Mouse (Mus musculus): Measurements from ENCODE around the gene Ephb1. TPM values are rescaled to one million over a fixed set of nuclear protein-coding genes. Genes with fewer than 3 reads are reported as not detected.
A peak's percentile ranks its signal among the peaks of the same experiment; 100 is the strongest.

Ephb1 gene
- polyA plus RNA-seq, 1 experiment from 2014 or later = 18.8 TPM

GRCm38 (mm10) chr9:102371036-102371770 lies 16.7 kb upstream of the Ephb1 start:
- Histone ChIP-seq H3K27ac (ENCODE audit: low read depth, low read length) (no peak overlapping the region), H3K9me3 (ENCODE audit: control insufficient read depth, low read length) (no peaks in the 10 kb centered on the region), H3K27me3 (ENCODE audit: control insufficient read depth, insufficient read depth, low read length) (no peaks in the 10 kb centered on the region), H3K4me1 (ENCODE audit: control insufficient read depth, insufficient read depth, low read length) (no peaks in the 10 kb centered on the region), H3K9ac (ENCODE audit: low read length) (no peak overlapping the region), H3K4me3 (ENCODE audit: low read depth, low read length) (no peak overlapping the region), H3K4me2 (no peak overlapping the region), H3K36me3 (ENCODE audit: control insufficient read depth, insufficient read depth, low read length) (no peaks in the 10 kb centered on the region)
- DNase-seq (ENCODE audit: low spot score, missing footprints) (peak; percentile 82), ATAC-seq (ENCODE audit: low FRiP score) (no peak)
- 54% methylated on average over 14 of the region's 14 CpGs for WGBS

- Histone ChIP-seq H3K4me3 (ENCODE audit: low read depth, low read length) (no peak overlapping the region), H3K27me3 (ENCODE audit: control insufficient read depth, insufficient read depth, low read length) (no peaks in the 10 kb centered on the region), H3K9me3 (ENCODE audit: control insufficient read depth, low read length) (no peaks in the 10 kb centered on the region), H3K27ac (ENCODE audit: low read depth, low read length) (no peak overlapping the region), H3K4me1 (ENCODE audit: control insufficient read depth, insufficient read depth, low read length) (no peaks in the 10 kb centered on the region), H3K36me3 (ENCODE audit: control insufficient read depth, insufficient read depth, low read length) (no peaks in the 10 kb centered on the region), H3K9ac (ENCODE audit: low read length) (no peak overlapping the region), H3K4me2 (no peak overlapping the region)
- no peak for ATAC-seq (ENCODE audit: low FRiP score)
- 64% methylated on average over 8 of the region's 8 CpGs for WGBS
- peak; percentile 81 for DNase-seq (ENCODE audit: low spot score, missing footprints)
These were observed 15.6 kb upstream of the Ephb1 start for GRCm38 (mm10) chr9:102370141-102370540.

GRCm38 (mm10) chr9:102369141-102369540 lies 14.6 kb upstream of the Ephb1 start:
- WGBS = 74% methylated on average over 3 of the region's 3 CpGs

GRCm38 (mm10) chr9:102367796-102368195 lies 13.3 kb upstream of the Ephb1 start:
- no peak for ATAC-seq (ENCODE audit: low FRiP score)
- DNase-seq (ENCODE audit: low spot score, missing footprints) = peak; percentile 65
- Histone ChIP-seq H3K4me3 (ENCODE audit: low read depth, low read length) (no peak overlapping the region), H3K9me3 (ENCODE audit: control insufficient read depth, low read length) (no peaks in the 10 kb centered on the region), H3K4me2 (no peak overlapping the region), H3K27ac (ENCODE audit: low read depth, low read length) (no peak overlapping the region), H3K36me3 (ENCODE audit: control insufficient read depth, insufficient read depth, low read length) (no peaks in the 10 kb centered on the region), H3K27me3 (ENCODE audit: control insufficient read depth, insufficient read depth, low read length) (no peaks in the 10 kb centered on the region), H3K4me1 (ENCODE audit: control insufficient read depth, insufficient read depth, low read length) (no peaks in the 10 kb centered on the region), H3K9ac (ENCODE audit: low read length) (no peak overlapping the region)
- 90% methylated on average over 2 of the region's 2 CpGs for WGBS

More at GRCm38 (mm10) chr9:102369141-102369540, 14.6 kb upstream of the Ephb1 start:
- no peak overlapping the region for H3K4me3 ChIP-seq (ENCODE audit: low read depth, low read length)
- H3K27me3 ChIP-seq (ENCODE audit: control insufficient read depth, insufficient read depth, low read length) = no peaks in the 10 kb centered on the region
- DNase-seq (ENCODE audit: low spot score, missing footprints) = peak; percentile 69
- no peak overlapping the region for H3K4me2 ChIP-seq
- no peaks in the 10 kb centered on the region for H3K9me3 ChIP-seq (ENCODE audit: control insufficient read depth, low read length)
- H3K9ac ChIP-seq (ENCODE audit: low read length) = no peak overlapping the region
- H3K27ac ChIP-seq (ENCODE audit: low read depth, low read length) = no peak overlapping the region
- no peaks in the 10 kb centered on the region for H3K4me1 ChIP-seq (ENCODE audit: control insufficient read depth, insufficient read depth, low read length)
- ATAC-seq (ENCODE audit: low FRiP score) = no peak
- H3K36me3 ChIP-seq (ENCODE audit: control insufficient read depth, insufficient read depth, low read length) = no peaks in the 10 kb centered on the region

GRCm38 (mm10) chr9:102365536-102365935 lies 11.0 kb upstream of the Ephb1 start:
- H3K9me3 ChIP-seq (ENCODE audit: control insufficient read depth, low read length) = no peaks in the 10 kb centered on the region
- H3K27ac ChIP-seq (ENCODE audit: low read depth, low read length) = no peak overlapping the region
- ATAC-seq (ENCODE audit: low FRiP score) = no peak
- no peaks in the 10 kb centered on the region for H3K36me3 ChIP-seq (ENCODE audit: control insufficient read depth, insufficient read depth, low read length)
- no peaks in the 10 kb centered on the region for H3K27me3 ChIP-seq (ENCODE audit: control insufficient read depth, insufficient read depth, low read length)
- no peak overlapping the region for H3K4me2 ChIP-seq
- 94% methylated on average over 2 of the region's 2 CpGs for WGBS
- H3K9ac ChIP-seq (ENCODE audit: low read length) = no peak overlapping the region
- peak; percentile 56 for DNase-seq (ENCODE audit: low spot score, missing footprints)
- H3K4me3 ChIP-seq (ENCODE audit: low read depth, low read length) = no peak overlapping the region
- no peaks in the 10 kb centered on the region for H3K4me1 ChIP-seq (ENCODE audit: control insufficient read depth, insufficient read depth, low read length)

GRCm38 (mm10) chr9:102359311-102359710 lies 4.8 kb upstream of the Ephb1 start:
- no peak overlapping the region for H3K9ac ChIP-seq (ENCODE audit: low read length)
- H3K27ac ChIP-seq (ENCODE audit: low read depth, low read length) = no peak overlapping the region
- peak; percentile 66 for DNase-seq (ENCODE audit: low spot score, missing footprints)
- no peaks in the 10 kb centered on the region for H3K4me1 ChIP-seq (ENCODE audit: control insufficient read depth, insufficient read depth, low read length)
- peaks cover 8% of the 10 kb centered on the region; the same call in 1 of the 2 replicates for H3K27me3 ChIP-seq (ENCODE audit: control insufficient read depth, insufficient read depth, low read length)
- no peaks in the 10 kb centered on the region for H3K9me3 ChIP-seq (ENCODE audit: control insufficient read depth, low read length)
- 91% methylated on average over 6 of the region's 6 CpGs for WGBS
- no peak for ATAC-seq (ENCODE audit: low FRiP score)
- H3K4me2 ChIP-seq = no peak overlapping the region
- no peaks in the 10 kb centered on the region for H3K36me3 ChIP-seq (ENCODE audit: control insufficient read depth, insufficient read depth, low read length)
- no peak overlapping the region for H3K4me3 ChIP-seq (ENCODE audit: low read depth, low read length)

GRCm38 (mm10) chr9:102358711-102359110 lies 4.2 kb upstream of the Ephb1 start:
- WGBS = 83% methylated on average over 3 of the region's 3 CpGs
- Histone ChIP-seq H3K27ac (ENCODE audit: low read depth, low read length) (no peak overlapping the region), H3K4me3 (ENCODE audit: low read depth, low read length) (no peak overlapping the region), H3K36me3 (ENCODE audit: control insufficient read depth, insufficient read depth, low read length) (no peaks in the 10 kb centered on the region), H3K27me3 (ENCODE audit: control insufficient read depth, insufficient read depth, low read length) (peaks cover 8% of the 10 kb centered on the region; the same call in 1 of the 2 replicates), H3K4me2 (no peak overlapping the region), H3K9ac (ENCODE audit: low read length) (no peak overlapping the region), H3K4me1 (ENCODE audit: control insufficient read depth, insufficient read depth, low read length) (no peaks in the 10 kb centered on the region), H3K9me3 (ENCODE audit: control insufficient read depth, low read length) (no peaks in the 10 kb centered on the region)
- DNase-seq (ENCODE audit: low spot score, missing footprints) (peak; percentile 62), ATAC-seq (ENCODE audit: low FRiP score) (no peak)

GRCm38 (mm10) chr9:102358011-102358410 lies 3.5 kb upstream of the Ephb1 start:
- DNase-seq (ENCODE audit: low spot score, missing footprints) = peak; percentile 37
- H3K27ac ChIP-seq (ENCODE audit: low read depth, low read length) = no peak overlapping the region

GRCm38 (mm10) chr9:102356516-102356915 lies 2.0 kb upstream of the Ephb1 start:
- Histone ChIP-seq H3K4me3 (ENCODE audit: low read depth, low read length) (no peak overlapping the region), H3K27ac (ENCODE audit: low read depth, low read length) (no peak overlapping the region), H3K4me1 (ENCODE audit: control insufficient read depth, insufficient read depth, low read length) (peaks cover 14% of the 10 kb centered on the region), H3K27me3 (ENCODE audit: control insufficient read depth, insufficient read depth, low read length) (peaks cover 17% of the 10 kb centered on the region), H3K9ac (ENCODE audit: low read length) (no peak overlapping the region), H3K36me3 (ENCODE audit: control insufficient read depth, insufficient read depth, low read length) (no peaks in the 10 kb centered on the region), H3K4me2 (no peak overlapping the region), H3K9me3 (ENCODE audit: control insufficient read depth, low read length) (no peaks in the 10 kb centered on the region)
- ATAC-seq (ENCODE audit: low FRiP score) (no peak), DNase-seq (ENCODE audit: low spot score, missing footprints) (peak; percentile 56)
- WGBS = 69% methylated on average over 10 of the region's 10 CpGs

More at GRCm38 (mm10) chr9:102358011-102358410, 3.5 kb upstream of the Ephb1 start:
- H3K4me3 ChIP-seq (ENCODE audit: low read depth, low read length) = no peak overlapping the region
- H3K4me1 ChIP-seq (ENCODE audit: control insufficient read depth, insufficient read depth, low read length) = peaks cover 2% of the 10 kb centered on the region; the same call in 1 of the 2 replicates
- H3K36me3 ChIP-seq (ENCODE audit: control insufficient read depth, insufficient read depth, low read length) = no peaks in the 10 kb centered on the region
- H3K27me3 ChIP-seq (ENCODE audit: control insufficient read depth, insufficient read depth, low read length) = peaks cover 8% of the 10 kb centered on the region; the same call in 1 of the 2 replicates
- H3K9ac ChIP-seq (ENCODE audit: low read length) = no peak overlapping the region
- WGBS = 86% methylated on average over 6 of the region's 6 CpGs
- H3K4me2 ChIP-seq = no peak overlapping the region
- H3K9me3 ChIP-seq (ENCODE audit: control insufficient read depth, low read length) = no peaks in the 10 kb centered on the region
- no peak for ATAC-seq (ENCODE audit: low FRiP score)
